Mouse (Mus musculus): ENCODE measurements around the gene Il13ra2. TPM values are rescaled to one million over a fixed set of nuclear protein-coding genes. Genes with fewer than 3 reads are reported as not detected.
"Not testable (repeated sequence)": the region's sequence is repeated elsewhere in the genome, so short reads cannot be mapped to it uniquely, and the experiment has no call there.

Gene Il13ra2
- total RNA-seq (2021) = under 1 TPM; 0.93 to 1.00 TPM
- long read RNA-seq, experiment 1 = 0 reads
- long read RNA-seq, experiment 2 = 0 reads

- no peak for DNase-seq
Measured at GRCm38 (mm10) chrX:147429129-147429528, at the start of gene Il13ra2. Gene Il13ra2 (minus strand): TSS chrX:147429192.

- not testable (repeated sequence) for DNase-seq
Measured at GRCm38 (mm10) chrX:147453610-147454009, 24.6 kb upstream of the Il13ra2 start, which contains the start of gene Vmn1r239-ps. Gene Vmn1r239-ps (minus strand): TSS chrX:147453710.

- DNase-seq = no peak
Measured at GRCm38 (mm10) chrX:147443386-147443785, 14.4 kb upstream of the Il13ra2 start.

- no peak for DNase-seq
Measured at GRCm38 (mm10) chrX:147435400-147435799, 6.4 kb upstream of the Il13ra2 start.

- peak; percentile 2 for DNase-seq
Measured at GRCm38 (mm10) chrX:147429753-147430152, 761 bp upstream of the Il13ra2 start.

- no peak for DNase-seq
Measured at GRCm38 (mm10) chrX:147393446-147393845, 35.5 kb downstream of the Il13ra2 start.

GRCm38 (mm10) chrX:147349167-147349566 lies 79.8 kb downstream of the Il13ra2 start:
- DNase-seq = no peak

Other genes starting within 250 kb of the Il13ra2 start
- gene Vmn1r239-ps, start 24.5 kb upstream of the Il13ra2 start, total RNA-seq (2021) = not detected
- gene Lrch2, start 124.9 kb upstream of the Il13ra2 start, total RNA-seq (2021) = 10 to 100 TPM; 17.2 to 21.3 TPM